Mouse (Mus musculus): ENCODE data around the gene Nova2. TPM values are rescaled to one million over a fixed set of nuclear protein-coding genes. Genes with fewer than 3 reads are reported as not detected.

The Nova2 gene
- polyA plus RNA-seq, 1 experiment, result not detected

GRCm38 (mm10) chr7:19007026-19007977 is 81.6 kb downstream of the Nova2 start:
- no peak for TF ChIP-seq CTCF (IDR thresholded peaks at IDR 0.05; ENCODE audit: insufficient read depth, low read depth, low read length)
- TF ChIP-seq POLR2A (IDR thresholded peaks at IDR 0.05; ENCODE audit: insufficient read depth, low read depth, low read length), result no peak
- H3K4me3 ChIP-seq (ENCODE audit: insufficient read depth, low read depth, low read length), result no peak overlapping the region
- WGBS, result 84% methylated on average over 13 of the region's 13 CpGs
- H3K27ac ChIP-seq (ENCODE audit: insufficient read depth, low read depth, low read length), result no peak overlapping the region
- H3K4me1 ChIP-seq (ENCODE audit: control insufficient read depth, insufficient read depth, low read length), result peaks cover 41% of the 10 kb centered on the region

DNA sequence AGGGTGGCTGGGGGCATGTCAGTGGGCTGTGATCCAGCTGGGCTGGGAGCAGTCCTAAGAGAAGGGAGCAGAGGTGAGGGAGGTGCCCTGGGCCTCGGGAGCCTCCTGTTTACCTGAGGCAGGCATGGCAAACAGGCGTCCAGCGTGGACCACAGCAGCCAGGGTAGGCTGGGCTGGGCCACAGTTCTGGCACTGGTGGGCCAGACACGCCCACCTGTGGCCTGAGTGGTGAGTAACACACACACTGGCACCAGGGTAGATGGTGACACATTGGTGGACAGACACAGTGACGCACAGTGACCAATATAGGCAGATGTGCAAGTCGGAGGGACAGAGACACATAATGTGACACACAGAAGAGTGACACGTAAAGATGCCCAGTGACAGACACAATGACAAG is 84.9 kb downstream of the Nova2 start:
- Histone ChIP-seq H3K4me3 (ENCODE audit: insufficient read depth, low read depth, low read length) (no peak overlapping the region), H3K27ac (ENCODE audit: insufficient read depth, low read depth, low read length) (no peak overlapping the region), H3K4me1 (ENCODE audit: control insufficient read depth, insufficient read depth, low read length) (peaks cover 24% of the 10 kb centered on the region)
- WGBS, result 77% methylated on average over 7 of the region's 7 CpGs
- TF ChIP-seq POLR2A (IDR thresholded peaks at IDR 0.05; ENCODE audit: insufficient read depth, low read depth, low read length), result no peak
- no peak for TF ChIP-seq CTCF (IDR thresholded peaks at IDR 0.05; ENCODE audit: insufficient read depth, low read depth, low read length)

DNA sequence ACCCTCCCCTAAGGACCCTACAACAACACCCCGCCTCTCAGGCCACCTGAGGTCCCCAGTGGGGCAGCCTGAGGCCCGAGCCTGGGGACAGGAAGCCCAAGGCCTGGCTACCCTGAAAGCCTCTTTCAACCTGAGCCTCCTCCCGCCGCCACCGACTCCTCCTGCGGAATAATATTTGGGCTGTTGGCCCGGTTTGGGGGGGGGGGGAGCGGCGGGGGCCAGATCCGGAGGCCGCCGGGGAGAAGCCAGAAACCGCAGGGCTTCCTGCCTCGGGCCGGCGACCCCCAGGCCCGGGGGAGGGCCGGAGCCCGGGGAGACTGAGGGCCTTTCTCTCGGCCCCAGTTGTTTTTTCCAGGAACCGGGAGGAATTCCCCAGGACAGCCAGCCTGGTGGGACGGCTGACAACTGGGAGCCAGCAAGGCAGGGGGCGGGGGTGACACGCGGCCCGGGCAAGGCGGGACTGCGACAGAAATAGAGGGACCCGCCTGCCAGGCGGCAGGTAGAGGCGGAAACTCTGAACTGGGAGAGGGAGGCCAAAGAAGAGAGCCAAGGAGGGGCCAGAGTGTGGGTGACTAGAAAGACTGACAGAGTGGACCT is 86.4 kb downstream of the Nova2 start:
- Histone ChIP-seq H3K4me1 (ENCODE audit: control insufficient read depth, insufficient read depth, low read length) (peaks cover 14% of the 10 kb centered on the region), H3K27ac (ENCODE audit: insufficient read depth, low read depth, low read length) (no peak overlapping the region), H3K4me3 (ENCODE audit: insufficient read depth, low read depth, low read length) (peak overlapping the region; percentile 11; the same call in 1 of the 2 replicates)
- TF ChIP-seq POLR2A (IDR thresholded peaks at IDR 0.05; ENCODE audit: insufficient read depth, low read depth, low read length) (no peak), CTCF (IDR thresholded peaks at IDR 0.05; ENCODE audit: insufficient read depth, low read depth, low read length) (no peak)
- WGBS, result 9% methylated on average over 31 of the region's 31 CpGs

GRCm38 (mm10) chr7:19012882-19013281 is 87.2 kb downstream of the Nova2 start:
- Histone ChIP-seq H3K27ac (ENCODE audit: insufficient read depth, low read depth, low read length) (no peak overlapping the region), H3K4me3 (ENCODE audit: insufficient read depth, low read depth, low read length) (no peak overlapping the region), H3K4me1 (ENCODE audit: control insufficient read depth, insufficient read depth, low read length) (peaks cover 8% of the 10 kb centered on the region)
- WGBS, result 82% methylated on average over 2 of the region's 2 CpGs
- TF ChIP-seq CTCF (IDR thresholded peaks at IDR 0.05; ENCODE audit: insufficient read depth, low read depth, low read length) (no peak), POLR2A (IDR thresholded peaks at IDR 0.05; ENCODE audit: insufficient read depth, low read depth, low read length) (no peak)

DNA sequence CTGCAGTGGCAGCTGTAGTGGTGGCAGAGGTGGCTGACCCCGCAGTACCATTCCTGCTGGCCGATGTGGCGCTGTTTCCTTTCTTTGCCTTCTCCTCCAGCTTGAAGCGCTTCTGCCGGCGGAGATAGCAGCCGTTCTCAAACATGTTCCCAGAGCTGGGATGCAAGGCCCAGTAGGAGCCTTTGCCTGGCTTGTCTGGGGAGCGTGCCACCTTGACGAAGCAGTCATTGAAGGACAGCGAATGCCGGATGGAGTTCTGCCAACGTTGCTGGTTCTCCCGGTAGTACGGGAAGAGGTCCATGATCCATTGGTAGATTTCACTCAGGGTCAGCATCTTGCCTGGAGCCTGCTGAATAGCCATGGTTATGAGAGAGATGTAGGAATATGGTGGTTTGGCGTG is 88.8 kb downstream of the Nova2 start:
- TF ChIP-seq POLR2A (IDR thresholded peaks at IDR 0.05; ENCODE audit: insufficient read depth, low read depth, low read length) (no peak), CTCF (IDR thresholded peaks at IDR 0.05; ENCODE audit: insufficient read depth, low read depth, low read length) (no peak)
- 73% methylated on average over 15 of the region's 15 CpGs for WGBS
- H3K4me1 ChIP-seq (ENCODE audit: control insufficient read depth, insufficient read depth, low read length), result peaks cover 8% of the 10 kb centered on the region
- no peak overlapping the region for H3K27ac ChIP-seq (ENCODE audit: insufficient read depth, low read depth, low read length)
- no peak overlapping the region for H3K4me3 ChIP-seq (ENCODE audit: insufficient read depth, low read depth, low read length)

Other genes with a start within 250 kb of the Nova2 start
- not detected in 2 replicates for gene Psg20, start 239.7 kb upstream of the Nova2 start, polyA plus RNA-seq (2012; ENCODE audit: insufficient read depth, insufficient read length, low replicate concordance, missing spikeins)
- gene Psg22, start 207.8 kb upstream of the Nova2 start, polyA plus RNA-seq (2012; ENCODE audit: insufficient read depth, insufficient read length, low replicate concordance, missing spikeins), result not detected in 2 replicates
- gene Psg19, start 127.4 kb upstream of the Nova2 start, polyA plus RNA-seq (2012; ENCODE audit: insufficient read depth, insufficient read length, low replicate concordance, missing spikeins), result not detected in 2 replicates
- gene Psg17, start 104.3 kb upstream of the Nova2 start, polyA plus RNA-seq (2012; ENCODE audit: insufficient read depth, insufficient read length, low replicate concordance, missing spikeins), result not detected in 2 replicates
- not detected in 2 replicates for gene Mill2, start 85.9 kb upstream of the Nova2 start, polyA plus RNA-seq (2012; ENCODE audit: insufficient read depth, insufficient read length, low replicate concordance, missing spikeins)
- not detected in 2 replicates for gene Pglyrp1, start 54.6 kb upstream of the Nova2 start, polyA plus RNA-seq (2012; ENCODE audit: insufficient read depth, insufficient read length, low replicate concordance, missing spikeins)
- gene Ccdc61, start 15.5 kb upstream of the Nova2 start, polyA plus RNA-seq (2012; ENCODE audit: insufficient read depth, insufficient read length, low replicate concordance, missing spikeins), result not detected in 2 replicates
- gene Nanos2, start 61.5 kb downstream of the Nova2 start, polyA plus RNA-seq (2012; ENCODE audit: insufficient read depth, insufficient read length, low replicate concordance, missing spikeins), result not detected in 2 replicates
- gene Mypop, start 65.4 kb downstream of the Nova2 start, polyA plus RNA-seq (2012; ENCODE audit: insufficient read depth, insufficient read length, low replicate concordance, missing spikeins), result not detected in 2 replicates
- not detected in 2 replicates for gene Irf2bp1, start 78.2 kb downstream of the Nova2 start, polyA plus RNA-seq (2012; ENCODE audit: insufficient read depth, insufficient read length, low replicate concordance, missing spikeins)
- gene Foxa3, start 97.7 kb downstream of the Nova2 start, polyA plus RNA-seq (2012; ENCODE audit: insufficient read depth, insufficient read length, low replicate concordance, missing spikeins), result not detected in 2 replicates
- gene Sympk, start 98.5 kb downstream of the Nova2 start, polyA plus RNA-seq (2012; ENCODE audit: insufficient read depth, insufficient read length, low replicate concordance, missing spikeins), result not detected in 2 replicates
- not detected in 2 replicates for gene Rsph6a, start 128.8 kb downstream of the Nova2 start, polyA plus RNA-seq (2012; ENCODE audit: insufficient read depth, insufficient read length, low replicate concordance, missing spikeins)
- gene Dmwd, start 150.3 kb downstream of the Nova2 start, polyA plus RNA-seq (2012; ENCODE audit: insufficient read depth, insufficient read length, low replicate concordance, missing spikeins), result not detected in 2 replicates
- gene Dmpk, start 158.0 kb downstream of the Nova2 start, polyA plus RNA-seq (2012; ENCODE audit: insufficient read depth, insufficient read length, low replicate concordance, missing spikeins), result not detected in 2 replicates
- gene Six5, start 168.7 kb downstream of the Nova2 start, polyA plus RNA-seq (2012; ENCODE audit: insufficient read depth, insufficient read length, low replicate concordance, missing spikeins), result not detected in 2 replicates
- not detected in 2 replicates for gene Gm4969, start 192.5 kb downstream of the Nova2 start, polyA plus RNA-seq (2012; ENCODE audit: insufficient read depth, insufficient read length, low replicate concordance, missing spikeins)
- not detected in 2 replicates for gene Fbxo46, start 194.0 kb downstream of the Nova2 start, polyA plus RNA-seq (2012; ENCODE audit: insufficient read depth, insufficient read length, low replicate concordance, missing spikeins)
- not detected in 2 replicates for gene Qpctl, start 223.4 kb downstream of the Nova2 start, polyA plus RNA-seq (2012; ENCODE audit: insufficient read depth, insufficient read length, low replicate concordance, missing spikeins)
- gene Snrpd2, start 223.8 kb downstream of the Nova2 start, polyA plus RNA-seq (2012; ENCODE audit: insufficient read depth, insufficient read length, low replicate concordance, missing spikeins), result not detected in 2 replicates
- not detected in 2 replicates for gene Gipr, start 240.2 kb downstream of the Nova2 start, polyA plus RNA-seq (2012; ENCODE audit: insufficient read depth, insufficient read length, low replicate concordance, missing spikeins)